Mouse (Mus musculus) ES-Bruce4 (cell line): ENCODE measurements at regions not wholly inside any gene's neighbourhood (a gene's known extent, or its start where the extent isn't known, plus 50 kb on each side); places are given as distances from the start of the nearest gene placed in this dataset.

Experiments
- H3K27ac ChIP-seq: 2 replicates; pipeline ENCODE4 v1.5.1; 2012; ENCODE audit warnings: low read length, inconsistent platforms; ENCODE audit not compliant: insufficient read depth
- H3K27me3 ChIP-seq: 2 replicates; pipeline ENCODE4 v1.6.1; 2012; ENCODE audit warnings: mild to moderate bottlenecking, low read length, inconsistent platforms; ENCODE audit not compliant: control insufficient read depth, poor library complexity, insufficient read depth, severe bottlenecking
- H3K36me3 ChIP-seq: 2 replicates; pipeline ENCODE4 v1.6.1; 2012; ENCODE audit warnings: inconsistent platforms, mild to moderate bottlenecking, low read length, moderate library complexity; ENCODE audit not compliant: control insufficient read depth, poor library complexity, insufficient read depth, severe bottlenecking
- H3K4me1 ChIP-seq: one replicate; pipeline ENCODE4 v1.8.1; 2011; ENCODE audit warnings: low read length; ENCODE audit not compliant: control insufficient read depth, insufficient read depth
- H3K4me3 ChIP-seq: 2 replicates; pipeline ENCODE4 v1.5.1; 2011; ENCODE audit warnings: low read depth, mild to moderate bottlenecking, low read length
- H3K9ac ChIP-seq: 2 replicates; pipeline ENCODE4 v1.6.1; 2012; ENCODE audit warnings: low read depth, mild to moderate bottlenecking, inconsistent platforms; ENCODE audit not compliant: poor library complexity, severe bottlenecking
- H3K9me3 ChIP-seq: replicated peaks from 2 replicates; pipeline ENCODE4 v1.6.1; 2012; ENCODE audit warnings: mild to moderate bottlenecking, low read length, inconsistent platforms; ENCODE audit not compliant: control insufficient read depth, poor library complexity, insufficient read depth, severe bottlenecking
- CTCF ChIP-seq: IDR thresholded peaks from one replicate; pipeline ENCODE4 v1.8.1; 2011; ENCODE audit warnings: low read depth, low read length
- EP300 ChIP-seq: IDR thresholded peaks from 2 replicates; pipeline ENCODE4 v1.6.1; 2011; ENCODE audit warnings: low read depth, low read length; ENCODE audit not compliant: insufficient read depth
- POLR2A ChIP-seq: IDR thresholded peaks from one replicate; pipeline ENCODE4 v1.8.1; 2011; ENCODE audit warnings: low read length; ENCODE audit not compliant: insufficient read depth

- H3K4me1 ChIP-seq, result no peaks in the 10 kb centered on the region
- no peak overlapping the region for H3K4me3 ChIP-seq
- no peaks in the 10 kb centered on the region for H3K36me3 ChIP-seq
- no peaks in the 10 kb centered on the region for H3K27me3 ChIP-seq
- no peaks in the 10 kb centered on the region for H3K9me3 ChIP-seq
- no peak overlapping the region for H3K27ac ChIP-seq
- no peak overlapping the region for H3K9ac ChIP-seq
- TF ChIP-seq EP300, result no peak
- no peak for TF ChIP-seq CTCF
- TF ChIP-seq POLR2A, result no peak
Measured at GRCm38 (mm10) chr15:97163971-97164370, 82.9 kb upstream of the Pced1b start.

- Histone ChIP-seq H3K9ac (no peak overlapping the region), H3K4me3 (no peak overlapping the region), H3K36me3 (no peaks in the 10 kb centered on the region), H3K27me3 (no peaks in the 10 kb centered on the region), H3K4me1 (no peaks in the 10 kb centered on the region), H3K27ac (no peak overlapping the region), H3K9me3 (no peaks in the 10 kb centered on the region)
- TF ChIP-seq EP300 (no peak), CTCF (no peak), POLR2A (no peak)
Measured at GRCm38 (mm10) chr15:97163090-97163489, 83.8 kb upstream of the Pced1b start.

GRCm38 (mm10) chr15:97162305-97162704 is 84.6 kb upstream of the Pced1b start:
- H3K4me1 ChIP-seq, result no peaks in the 10 kb centered on the region
- no peaks in the 10 kb centered on the region for H3K27me3 ChIP-seq
- no peak overlapping the region for H3K4me3 ChIP-seq
- H3K36me3 ChIP-seq, result no peaks in the 10 kb centered on the region
- no peak overlapping the region for H3K27ac ChIP-seq
- no peaks in the 10 kb centered on the region for H3K9me3 ChIP-seq
- H3K9ac ChIP-seq, result no peak overlapping the region
- TF ChIP-seq CTCF (no peak), EP300 (no peak), POLR2A (no peak)

- Histone ChIP-seq H3K36me3 (no peaks in the 10 kb centered on the region), H3K4me1 (no peaks in the 10 kb centered on the region), H3K4me3 (no peak overlapping the region), H3K9ac (no peak overlapping the region), H3K27ac (no peak overlapping the region), H3K27me3 (no peaks in the 10 kb centered on the region), H3K9me3 (no peaks in the 10 kb centered on the region)
- TF ChIP-seq POLR2A (no peak), CTCF (no peak), EP300 (no peak)
Measured at GRCm38 (mm10) chr15:97161530-97161929, 85.4 kb upstream of the Pced1b start.

- TF ChIP-seq POLR2A (no peak), EP300 (no peak), CTCF (no peak)
- H3K9me3 ChIP-seq, result no peaks in the 10 kb centered on the region
- no peak overlapping the region for H3K4me3 ChIP-seq
- H3K27ac ChIP-seq, result no peak overlapping the region
- no peaks in the 10 kb centered on the region for H3K36me3 ChIP-seq
- no peaks in the 10 kb centered on the region for H3K27me3 ChIP-seq
- no peaks in the 10 kb centered on the region for H3K4me1 ChIP-seq
- no peak overlapping the region for H3K9ac ChIP-seq
Measured at GRCm38 (mm10) chr15:97152354-97152753, 94.6 kb upstream of the Pced1b start.

- Histone ChIP-seq H3K9me3 (no peaks in the 10 kb centered on the region), H3K9ac (no peak overlapping the region), H3K27ac (no peak overlapping the region), H3K27me3 (no peaks in the 10 kb centered on the region), H3K4me3 (no peak overlapping the region), H3K4me1 (no peaks in the 10 kb centered on the region), H3K36me3 (no peaks in the 10 kb centered on the region)
- no peak for TF ChIP-seq EP300
- no peak for TF ChIP-seq CTCF
- TF ChIP-seq POLR2A, result no peak
Measured at GRCm38 (mm10) chr15:97151793-97152192, 95.1 kb upstream of the Pced1b start.
